Mouse (Mus musculus) embryo, embryonic 10.5 days (tissue): ENCODE measurements at regions not wholly inside any gene's neighbourhood (a gene's known extent, or its start where the extent isn't known, plus 50 kb on each side); places are given as distances from the start of the nearest gene placed in this dataset.

ENCODE experiments used
- DNase-seq: peaks from one replicate; pipeline ENCODE4 v3.0.0-alpha.2; 2015; ENCODE audit warnings: low spot score

- peak; percentile 21 for DNase-seq
These were observed 156.2 kb upstream of the Kcnab2 start for GRCm38 (mm10) chr4:152633896-152634295.

GRCm38 (mm10) chr4:152628111-152628510 lies 150.4 kb upstream of the Kcnab2 start:
- peak; percentile 46 for DNase-seq

GRCm38 (mm10) chr4:152625032-152626003 lies 147.6 kb upstream of the Kcnab2 start:
- DNase-seq = peak; percentile 88

GRCm38 (mm10) chr4:152622022-152622777 lies 144.5 kb upstream of the Kcnab2 start:
- no peak for DNase-seq

- no peak for DNase-seq
These were observed 140.0 kb upstream of the Kcnab2 start for GRCm38 (mm10) chr4:152617636-152618035.

GRCm38 (mm10) chr4:152615155-152615554 lies 137.5 kb upstream of the Kcnab2 start:
- DNase-seq = no peak

- DNase-seq = no peak
These were observed 136.9 kb upstream of the Kcnab2 start for GRCm38 (mm10) chr4:152614356-152615100.
